Mouse (Mus musculus) liver, adult (tissue): Measurements from ENCODE around the gene Tsc1.

Experiments used
- GATA4 ChIP-seq: IDR thresholded peaks from 2 replicates; pipeline ENCODE4 v1.6.1; 2014; ENCODE audit warnings: mild to moderate bottlenecking, low read length; ENCODE audit not compliant: insufficient replicate concordance

Tsc1 gene

GRCm38 (mm10) chr2:28607341-28608165, 33.5 kb upstream of the Tsc1 start:
- no peak for TF ChIP-seq GATA4

DNA sequence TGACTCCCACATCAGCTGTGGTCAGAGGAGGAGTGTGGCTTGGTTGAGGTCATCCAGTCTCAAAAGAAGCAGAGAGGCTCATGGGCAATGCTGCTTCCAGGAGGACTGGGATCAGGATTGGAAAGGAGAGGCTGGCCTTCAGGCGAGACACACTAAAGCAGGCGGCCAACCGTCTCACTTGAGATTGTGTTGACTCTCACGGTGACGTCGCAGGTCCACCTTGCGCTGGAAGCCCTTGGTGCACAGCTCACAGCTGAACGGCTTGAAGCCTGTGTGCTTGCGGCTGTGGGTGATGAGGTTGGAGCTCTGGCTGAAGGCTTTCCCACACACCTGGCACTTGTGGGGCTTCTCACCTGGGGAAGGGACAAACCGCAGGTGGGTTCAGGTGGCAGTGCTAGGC, 31.2 kb upstream of the Tsc1 start:
- no peak for TF ChIP-seq GATA4

- no peak for TF ChIP-seq GATA4
These were observed 30.2 kb upstream of the Tsc1 start for GRCm38 (mm10) chr2:28610716-28611406.

DNA sequence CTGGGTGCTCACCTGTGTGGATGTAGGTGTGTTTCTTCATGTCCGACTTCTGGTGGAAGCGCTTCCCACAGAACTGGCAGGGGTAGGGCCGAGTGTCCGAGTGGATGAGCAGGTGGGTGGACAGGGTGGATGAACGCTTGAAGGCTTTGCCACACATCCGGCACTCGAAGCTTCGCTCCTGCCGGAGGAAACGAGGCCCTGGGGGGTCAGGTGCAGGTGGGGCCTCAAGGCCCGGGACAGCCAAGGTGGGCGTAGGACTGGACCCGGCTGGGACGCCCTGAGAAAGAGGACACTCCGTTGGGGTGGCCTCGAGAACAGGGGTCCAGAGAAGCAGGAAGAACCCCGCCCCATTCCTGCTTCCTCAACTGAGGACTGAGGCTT, 29.6 kb upstream of the Tsc1 start:
- TF ChIP-seq GATA4 = no peak

DNA sequence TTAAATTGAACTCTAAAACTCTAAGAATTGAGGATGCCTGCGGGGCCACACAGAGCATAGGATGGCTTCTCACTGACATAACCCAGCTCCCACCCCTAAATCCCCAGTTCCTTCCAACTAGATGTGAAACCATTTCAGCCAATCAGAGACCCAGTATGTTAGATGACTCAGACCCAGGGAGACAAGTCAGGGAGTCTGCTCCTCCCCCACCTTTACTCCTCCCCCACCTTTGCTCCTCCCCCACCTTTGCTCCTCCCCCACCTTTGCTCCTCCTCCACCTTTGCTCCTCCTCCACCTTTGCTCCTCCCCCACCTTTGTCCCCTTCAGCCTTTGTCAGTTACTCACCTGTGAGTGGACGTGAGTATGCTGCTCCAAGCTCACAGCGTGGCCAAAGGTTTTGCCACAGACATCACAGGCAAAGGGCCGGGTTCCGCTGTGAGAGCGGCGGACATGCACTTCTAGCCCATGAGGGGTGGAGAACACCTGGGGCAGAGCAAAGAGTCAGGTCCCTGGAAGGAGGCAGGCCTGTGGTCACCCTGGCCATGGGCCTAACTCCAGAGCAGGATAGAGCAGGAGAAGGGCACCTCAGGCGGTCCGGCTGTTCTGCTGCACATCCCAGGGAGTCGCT, 28.5 kb upstream of the Tsc1 start:
- TF ChIP-seq GATA4 = no peak

- TF ChIP-seq GATA4 = no peak
These were observed 27.4 kb upstream of the Tsc1 start for GRCm38 (mm10) chr2:28613599-28613998.

GRCm38 (mm10) chr2:28616358-28616757, 24.7 kb upstream of the Tsc1 start:
- no peak for TF ChIP-seq GATA4

DNA sequence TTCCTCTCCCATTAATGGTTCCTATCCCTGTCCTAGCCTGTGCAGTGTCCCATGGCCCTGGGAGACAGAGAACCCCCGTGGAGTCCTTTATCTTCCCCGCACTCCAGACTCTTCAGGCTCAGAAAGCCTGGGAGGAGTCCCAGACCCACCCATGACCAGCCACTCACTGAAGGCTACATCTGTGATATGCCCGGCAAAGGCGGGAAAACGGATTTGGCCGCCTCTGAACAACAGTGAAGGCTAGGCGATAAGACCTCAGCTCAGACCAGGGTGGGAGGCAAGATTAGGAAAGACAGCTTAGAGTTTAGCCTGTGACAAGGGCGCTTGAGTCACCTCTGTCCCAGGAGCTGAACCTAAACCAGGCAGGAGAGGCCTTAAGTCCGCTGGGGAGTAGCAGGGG, 24.2 kb upstream of the Tsc1 start:
- no peak for TF ChIP-seq GATA4

- TF ChIP-seq GATA4 = no peak
These were observed 23.2 kb upstream of the Tsc1 start for GRCm38 (mm10) chr2:28617498-28618486.

DNA sequence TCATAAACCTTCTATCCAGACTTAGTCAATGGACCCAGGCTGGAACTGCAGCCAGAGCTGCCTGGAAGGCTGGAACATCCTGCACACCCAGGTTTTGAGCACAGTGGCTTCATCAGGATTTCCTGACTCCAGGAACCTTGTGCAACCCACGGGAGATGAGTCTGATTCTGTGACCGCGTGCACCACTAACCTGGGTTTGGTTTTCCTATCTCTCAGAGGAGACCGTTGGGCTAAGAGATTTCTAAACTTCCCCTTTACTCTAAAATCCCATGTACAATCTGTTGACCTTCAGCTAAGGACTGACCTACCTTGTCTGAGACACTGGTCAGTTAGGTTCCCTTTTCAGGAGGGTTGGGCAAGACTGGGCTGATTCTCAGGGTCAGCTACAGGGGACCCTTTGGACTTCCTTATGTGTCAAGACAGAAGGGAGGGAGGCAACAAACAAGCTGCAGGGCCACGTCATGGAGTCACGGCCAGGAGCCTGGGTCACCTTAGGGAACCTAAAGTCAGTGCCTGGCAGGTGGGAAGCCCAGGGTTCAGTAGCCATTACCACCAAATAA, 22.2 kb upstream of the Tsc1 start:
- no peak for TF ChIP-seq GATA4

- no peak for TF ChIP-seq GATA4
These were observed 21.7 kb upstream of the Tsc1 start for GRCm38 (mm10) chr2:28619369-28619768.

- TF ChIP-seq GATA4 = no peak
These were observed 20.5 kb upstream of the Tsc1 start for GRCm38 (mm10) chr2:28620522-28620921.

- no peak for TF ChIP-seq GATA4
These were observed 19.9 kb upstream of the Tsc1 start for GRCm38 (mm10) chr2:28621111-28621510.

DNA sequence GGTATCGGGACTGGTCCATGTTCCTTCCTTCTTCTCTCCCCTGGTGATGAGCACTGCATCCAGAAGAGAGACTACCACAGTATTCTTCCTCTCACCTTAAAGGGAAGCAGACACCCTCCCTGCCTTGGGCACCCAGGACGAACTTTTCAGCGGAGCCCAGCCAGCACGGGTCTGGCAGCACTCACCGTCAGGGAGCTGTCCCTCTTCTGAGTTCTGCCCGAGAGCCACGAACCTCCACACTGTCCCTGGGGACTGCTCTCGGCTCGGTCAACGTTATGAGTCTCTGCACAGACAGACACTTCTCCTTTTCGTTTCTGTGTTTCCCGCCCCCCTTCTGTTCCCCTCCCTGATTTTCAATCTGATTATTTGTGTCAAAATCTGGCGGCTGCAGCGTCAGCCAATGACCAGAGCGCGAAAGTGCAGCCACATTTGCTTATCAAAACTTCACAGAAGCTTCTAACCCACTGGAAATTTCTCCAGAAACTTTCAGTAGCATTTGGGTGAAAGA, 19.3 kb upstream of the Tsc1 start, which contains the start of gene Gfi1b:
Gfi1b (minus strand) TSS at position 319 of the 508 bp plus-strand sequence.
- no peak for TF ChIP-seq GATA4
